Mouse (Mus musculus) limb, embryonic 14.5 days (tissue): ENCODE measurements around the gene Gnat1. TPM values are rescaled to one million over a fixed set of nuclear protein-coding genes. Genes with fewer than 3 reads are reported as not detected.

ENCODE experiments used
- ATAC-seq: fragments of 200-750 bp; cut with Nextera tagmentation; 2 replicates; pipeline ENCODE4 v1.8.0; 2017; ENCODE audit warnings: low read depth, moderate number of reproducible peaks, moderate TSS enrichment; ENCODE audit not compliant: low FRiP score
- DNase-seq: peaks from one replicate; pipeline ENCODE4 v3.0.0-alpha.2; 2015; ENCODE audit warnings: low spot score
- H3K27ac ChIP-seq: fragments of 300-500 bp; sonication (generic); replicated peaks from 2 replicates; pipeline ENCODE4 v1.5.1; 2014; ENCODE audit warnings: low read depth, mild to moderate bottlenecking, low read length, moderate library complexity, mixed read lengths
- H3K27me3 ChIP-seq: fragments of 300-500 bp; sonication (generic); 2 replicates; pipeline ENCODE4 v1.6.1; 2014; ENCODE audit warnings: low read length, mixed read lengths; ENCODE audit not compliant: control insufficient read depth, insufficient read depth
- H3K36me3 ChIP-seq: fragments of 300-500 bp; sonication (generic); 2 replicates; pipeline ENCODE4 v1.6.1; 2014; ENCODE audit warnings: mild to moderate bottlenecking, low read length, moderate library complexity, mixed read lengths; ENCODE audit not compliant: control insufficient read depth, insufficient read depth
- H3K4me1 ChIP-seq: fragments of 300-500 bp; sonication (generic); 2 replicates; pipeline ENCODE4 v1.6.1; 2014; ENCODE audit warnings: antibody characterized with exemption, low read length, mixed read lengths; ENCODE audit not compliant: control insufficient read depth, insufficient read depth
- H3K4me2 ChIP-seq: fragments of 300-500 bp; sonication (generic); replicated peaks from 2 replicates; pipeline ENCODE4 v1.6.1; 2014; ENCODE audit warnings: low read depth, mild to moderate bottlenecking, low read length, moderate library complexity; ENCODE audit not compliant: severe bottlenecking
- H3K4me3 ChIP-seq: fragments of 300-500 bp; sonication (generic); replicated peaks from 2 replicates; pipeline ENCODE4 v1.5.1; 2014; ENCODE audit warnings: low read length
- H3K9ac ChIP-seq: fragments of 300-500 bp; sonication (generic); 2 replicates; pipeline ENCODE4 v1.6.1; 2014; ENCODE audit warnings: mild to moderate bottlenecking, low read depth, low read length, moderate library complexity; ENCODE audit not compliant: severe bottlenecking
- H3K9me3 ChIP-seq: fragments of 300-500 bp; sonication (generic); 2 replicates; pipeline ENCODE4 v1.6.1; 2016; ENCODE audit warnings: low read length; ENCODE audit not compliant: control insufficient read depth
- POLR2A ChIP-seq: fragments of 200-500 bp; IDR thresholded peaks from 2 replicates; pipeline ENCODE4 v1.8.0; 2012; ENCODE audit warnings: inconsistent platforms, mild to moderate bottlenecking, moderate library complexity, borderline replicate concordance; ENCODE audit not compliant: insufficient read depth, insufficient read length; ENCODE audit errors: extremely low read depth
- WGBS: fragments of 180-500 bp; shearing (Covaris S2); extraction: QIAGEN DNeasy Blood & Tissue Kit; methylation state at CpG from one replicate; pipeline ENCODE4 v1.1.7; 2014; 5-methylcytosine and 5-hydroxymethylcytosine counted together
- polyA plus RNA-seq, 2 experiments: library from polyadenylated mRNA; depleted of rRNA in 1 of 2; stranded (reverse) in 1 of 2; unstranded in 1 of 2; fragments of >200 nt; fragmentation: Nextera tagmentation in 1 of 2; extraction: Ambion mirVana in 1 of 2; gene quantifications; 2 replicates each; pipeline versions ENCODE4 v1.2.1 to v1.2.3; 2012 to 2014

The Gnat1 gene
- polyA plus RNA-seq, 2 experiments = 0.28 to 0.55 TPM

DNA sequence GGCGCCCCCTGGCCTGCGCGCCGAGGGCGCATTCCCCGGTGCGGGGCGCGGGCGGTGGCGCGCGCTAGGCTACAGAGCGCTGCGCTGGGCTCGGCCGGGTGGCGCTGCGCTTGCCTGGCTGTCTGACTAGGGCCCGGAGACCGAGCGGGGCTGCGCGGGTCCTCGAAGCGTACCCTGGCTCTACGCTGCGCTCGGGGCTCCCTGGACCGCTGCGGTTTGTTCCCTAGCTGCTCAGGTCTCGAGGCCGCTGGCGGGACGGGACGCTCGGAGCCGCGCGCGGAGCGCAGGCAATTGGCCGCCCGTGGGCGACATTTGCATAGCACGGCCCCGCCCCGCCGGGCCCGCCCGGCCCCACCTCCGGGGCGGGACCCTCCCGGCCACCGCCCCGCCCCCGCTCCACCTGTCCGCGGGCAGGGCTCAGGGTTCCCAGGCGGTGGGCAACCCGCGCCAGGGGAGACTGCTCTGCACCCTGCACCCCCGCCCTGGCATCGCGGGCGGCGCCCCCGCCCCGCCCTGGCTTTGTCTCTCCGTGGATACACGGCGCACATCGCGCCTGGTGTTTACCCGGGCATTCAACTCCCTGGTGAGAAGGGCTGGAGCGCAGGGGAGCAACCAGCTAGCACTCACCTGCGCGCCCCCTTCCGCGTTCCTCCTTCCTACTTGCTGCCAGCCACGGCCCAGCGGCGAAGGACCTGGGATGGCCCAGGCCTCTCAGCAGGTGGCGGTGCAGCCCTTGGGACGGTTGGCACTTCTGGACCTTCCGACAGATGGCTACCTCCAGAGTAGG, 30.4 kb upstream of the Gnat1 start, which contains the start of gene Sema3f:
Sema3f (minus strand) TSS at position 779 of the 787 bp plus-strand sequence.
- 3% methylated on average over 30 of the region's 86 CpGs for WGBS
- Histone ChIP-seq H3K9me3 (no peaks in the 10 kb centered on the region), H3K9ac (peak within 1 kb of the TSS; percentile 95), H3K4me3 (peak within 1 kb of the TSS; percentile 90), H3K27me3 (no peaks in the 10 kb centered on the region), H3K4me2 (peak within 1 kb of the TSS; percentile 87), H3K4me1 (peaks cover 51% of the 10 kb centered on the region), H3K36me3 (peaks cover 14% of the 10 kb centered on the region), H3K27ac (peak within 1 kb of the TSS; percentile 90)
- peak; percentile 81 for ATAC-seq
- TF ChIP-seq POLR2A = peak; percentile 56; the same call in 1 of the 2 replicates
- peak; percentile 88 for DNase-seq

DNA sequence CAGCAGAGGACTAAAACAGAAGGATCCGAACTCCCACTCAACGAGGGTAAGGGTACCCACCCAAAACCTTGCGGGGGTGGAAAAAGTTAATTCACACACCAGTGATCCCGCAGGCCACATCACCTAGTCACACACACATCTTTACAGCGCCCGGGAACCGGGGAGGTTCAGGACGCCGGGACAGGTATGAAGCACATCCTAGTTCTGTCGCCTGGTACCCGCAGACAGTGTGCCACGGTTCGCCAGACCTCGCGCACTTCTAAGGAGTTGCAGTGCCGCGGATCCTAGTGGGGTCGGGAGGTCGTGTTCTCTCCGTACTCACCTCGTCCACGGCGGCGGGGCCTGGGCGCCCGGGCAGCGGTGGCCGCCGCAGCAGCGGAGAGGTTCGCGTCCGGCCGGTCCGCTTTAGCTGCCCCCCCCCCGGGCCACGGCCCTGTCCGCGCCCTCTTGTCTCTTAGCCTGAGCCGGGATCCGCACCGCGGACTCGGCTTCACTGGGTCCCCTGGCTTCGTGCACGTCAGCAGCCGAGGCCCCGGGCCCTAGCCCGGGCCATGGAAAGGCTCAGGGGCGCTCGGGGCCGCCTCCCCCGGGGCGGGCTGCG, 29.7 kb upstream of the Gnat1 start:
- peaks cover 51% of the 10 kb centered on the region for H3K4me1 ChIP-seq
- peak overlapping the region; percentile 90 for H3K27ac ChIP-seq
- no peak; the same call in 1 of the 2 replicates for ATAC-seq
- H3K9me3 ChIP-seq = no peaks in the 10 kb centered on the region
- H3K4me2 ChIP-seq = peak overlapping the region; percentile 87
- H3K27me3 ChIP-seq = no peaks in the 10 kb centered on the region
- peak overlapping the region; percentile 95 for H3K9ac ChIP-seq
- no peak for TF ChIP-seq POLR2A
- DNase-seq = no peak
- WGBS = under 1% methylated on average over 36 of the region's 55 CpGs
- H3K4me3 ChIP-seq = peak overlapping the region; percentile 90
- H3K36me3 ChIP-seq = peaks cover 21% of the 10 kb centered on the region

DNA sequence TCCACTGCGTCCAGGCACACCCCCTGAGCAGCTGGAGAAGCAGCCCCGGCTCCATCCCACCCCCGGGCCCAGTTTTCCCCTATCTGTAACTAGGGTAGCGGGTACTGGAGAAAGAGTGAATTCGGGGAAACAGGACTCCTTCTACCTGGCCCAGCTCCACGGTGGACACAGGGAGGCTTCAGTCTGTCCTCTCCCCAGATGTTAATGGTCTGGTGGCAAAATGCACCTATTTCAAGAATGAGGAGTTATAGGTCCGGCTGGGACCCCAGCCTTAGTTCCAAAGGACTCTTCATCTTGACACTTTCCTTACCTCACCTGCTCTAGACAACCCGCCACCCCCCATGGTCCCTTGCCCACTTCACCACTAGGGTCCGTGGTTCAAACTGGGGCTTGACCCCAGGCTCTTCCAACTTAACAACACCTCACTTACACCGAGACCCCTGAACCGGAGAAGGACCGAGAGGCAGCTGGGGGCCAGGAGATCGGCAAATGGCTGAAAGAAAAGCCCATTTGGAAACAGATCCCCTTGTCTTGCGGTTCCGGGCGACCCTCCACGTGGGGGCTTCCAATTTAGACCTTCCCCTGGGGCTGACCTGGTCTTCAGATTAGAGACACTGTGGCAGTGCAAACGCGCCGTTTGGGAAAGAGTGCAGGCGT, 29.1 kb upstream of the Gnat1 start:
- 2% methylated on average over 21 of the region's 21 CpGs for WGBS
- Histone ChIP-seq H3K4me2 (peak overlapping the region; percentile 87), H3K9ac (peak overlapping the region; percentile 95), H3K36me3 (peaks cover 24% of the 10 kb centered on the region), H3K27ac (peak overlapping the region; percentile 90), H3K9me3 (no peaks in the 10 kb centered on the region), H3K4me1 (peaks cover 50% of the 10 kb centered on the region), H3K27me3 (no peaks in the 10 kb centered on the region), H3K4me3 (peak overlapping the region; percentile 90)
- no peak for DNase-seq
- ATAC-seq = no peak
- TF ChIP-seq POLR2A = no peak

DNA sequence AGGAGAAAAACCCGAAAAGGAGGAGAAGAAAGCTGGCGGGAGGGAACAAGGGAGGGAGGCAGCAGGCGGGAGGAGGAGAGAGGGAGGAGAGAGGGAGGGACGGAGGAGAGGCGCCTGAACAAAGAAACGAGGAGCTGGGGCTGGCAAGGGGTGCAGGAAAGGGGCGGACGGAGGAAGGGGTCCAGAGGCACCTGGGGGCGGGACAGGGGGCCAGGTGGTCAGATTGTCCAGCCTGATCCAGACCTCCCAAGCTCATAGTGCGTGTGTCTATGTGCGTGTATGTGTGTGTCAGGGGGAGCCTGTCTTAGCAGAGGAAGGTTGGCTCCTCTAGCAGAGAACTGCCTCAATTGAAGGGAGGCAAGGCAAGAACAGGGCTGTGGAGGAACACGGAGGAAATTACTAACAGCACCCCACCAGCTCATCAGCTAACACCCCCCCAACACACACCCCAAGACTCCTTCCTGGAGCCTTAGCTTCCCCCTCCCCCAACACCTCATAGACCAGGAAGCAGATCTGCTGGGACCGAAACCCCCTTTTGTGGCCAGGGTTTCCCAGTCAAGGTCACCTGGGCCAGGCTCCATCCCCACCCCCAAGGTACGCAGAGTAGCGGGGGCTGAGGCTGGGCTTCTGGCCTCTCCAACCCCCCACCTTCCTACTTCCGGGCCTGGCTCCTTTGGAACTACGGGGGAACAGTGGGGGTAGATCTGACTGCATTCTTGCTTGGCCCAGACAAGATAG, 28.4 kb upstream of the Gnat1 start:
- Histone ChIP-seq H3K27ac (peak overlapping the region; percentile 90), H3K4me1 (peaks cover 51% of the 10 kb centered on the region), H3K36me3 (peaks cover 27% of the 10 kb centered on the region), H3K4me3 (peak overlapping the region; percentile 90), H3K9me3 (no peaks in the 10 kb centered on the region), H3K9ac (peak overlapping the region; percentile 95), H3K4me2 (peak overlapping the region; percentile 87), H3K27me3 (no peaks in the 10 kb centered on the region)
- under 1% methylated on average over 17 of the region's 17 CpGs for WGBS
- DNase-seq (peak; percentile 74), ATAC-seq (peak; percentile 66)
- 0 out of 2 replicates have a peak, but pooled peaks have one; percentile 52 for TF ChIP-seq POLR2A
